Mouse (Mus musculus): ENCODE data around the gene Prox2. TPM values are rescaled to one million over a fixed set of nuclear protein-coding genes. Genes with fewer than 3 reads are reported as not detected.

Gene Prox2
- polyA plus RNA-seq, 1 experiment from 2014 or later: 2.9 TPM

- ATAC-seq (ENCODE audit: insufficient read depth, low FRiP score): no peak
- H3K9me3 ChIP-seq (replicated peaks; ENCODE audit: control insufficient read depth, low read length): no peaks in the 10 kb centered on the region
- peaks cover 25% of the 10 kb centered on the region for H3K36me3 ChIP-seq (ENCODE audit: control insufficient read depth, insufficient read depth, low read length)
- no peak overlapping the region for H3K4me3 ChIP-seq (replicated peaks; ENCODE audit: low read length)
- H3K9ac ChIP-seq (ENCODE audit: low read length): no peak overlapping the region
- H3K4me1 ChIP-seq (ENCODE audit: control insufficient read depth, insufficient read depth, low read length): no peaks in the 10 kb centered on the region
- no peaks in the 10 kb centered on the region for H3K27me3 ChIP-seq (ENCODE audit: control insufficient read depth, insufficient read depth, low read length)
- H3K27ac ChIP-seq (ENCODE audit: low read length): no peak overlapping the region
- no peak overlapping the region for H3K4me2 ChIP-seq (ENCODE audit: low read depth, low read length)
- WGBS: 87% methylated on average over 9 of the region's 9 CpGs
Observed at GRCm38 (mm10) chr12:85121806-85122459, 11.4 kb upstream of the Prox2 start.

- H3K27ac ChIP-seq (ENCODE audit: low read length): no peak overlapping the region
- H3K27me3 ChIP-seq (ENCODE audit: control insufficient read depth, insufficient read depth, low read length): no peaks in the 10 kb centered on the region
- H3K4me1 ChIP-seq (ENCODE audit: control insufficient read depth, insufficient read depth, low read length): peaks cover 25% of the 10 kb centered on the region
- no peak overlapping the region for H3K9ac ChIP-seq (ENCODE audit: low read length)
- no peak overlapping the region for H3K4me3 ChIP-seq (replicated peaks; ENCODE audit: low read length)
- peaks cover 4% of the 10 kb centered on the region for H3K36me3 ChIP-seq (ENCODE audit: control insufficient read depth, insufficient read depth, low read length)
- no peak for ATAC-seq (ENCODE audit: insufficient read depth, low FRiP score)
- H3K9me3 ChIP-seq (replicated peaks; ENCODE audit: control insufficient read depth, low read length): no peaks in the 10 kb centered on the region
- 67% methylated on average over 7 of the region's 7 CpGs for WGBS
- H3K4me2 ChIP-seq (ENCODE audit: low read depth, low read length): no peak overlapping the region
Observed at GRCm38 (mm10) chr12:85115678-85116077, 5.1 kb upstream of the Prox2 start.

- Histone ChIP-seq H3K4me2 (ENCODE audit: low read depth, low read length) (no peak overlapping the region), H3K9ac (ENCODE audit: low read length) (no peak overlapping the region), H3K27me3 (ENCODE audit: control insufficient read depth, insufficient read depth, low read length) (no peaks in the 10 kb centered on the region), H3K9me3 (replicated peaks; ENCODE audit: control insufficient read depth, low read length) (no peaks in the 10 kb centered on the region), H3K36me3 (ENCODE audit: control insufficient read depth, insufficient read depth, low read length) (no peaks in the 10 kb centered on the region; the same call in 1 of the 2 replicates), H3K4me1 (ENCODE audit: control insufficient read depth, insufficient read depth, low read length) (peaks cover 32% of the 10 kb centered on the region), H3K27ac (ENCODE audit: low read length) (no peak overlapping the region), H3K4me3 (replicated peaks; ENCODE audit: low read length) (no peak overlapping the region)
- WGBS: 93% methylated on average over 3 of the region's 3 CpGs
- ATAC-seq (ENCODE audit: insufficient read depth, low FRiP score): no peak
Observed at GRCm38 (mm10) chr12:85113917-85114316, 3.4 kb upstream of the Prox2 start.

GRCm38 (mm10) chr12:85113337-85113736, 2.8 kb upstream of the Prox2 start:
- H3K27ac ChIP-seq (ENCODE audit: low read length): no peak overlapping the region
- 85% methylated on average over 3 of the region's 3 CpGs for WGBS
- no peaks in the 10 kb centered on the region; the same call in 1 of the 2 replicates for H3K36me3 ChIP-seq (ENCODE audit: control insufficient read depth, insufficient read depth, low read length)
- ATAC-seq (ENCODE audit: insufficient read depth, low FRiP score): no peak
- H3K4me2 ChIP-seq (ENCODE audit: low read depth, low read length): no peak overlapping the region
- H3K9ac ChIP-seq (ENCODE audit: low read length): no peak overlapping the region
- no peaks in the 10 kb centered on the region for H3K9me3 ChIP-seq (replicated peaks; ENCODE audit: control insufficient read depth, low read length)
- H3K4me3 ChIP-seq (replicated peaks; ENCODE audit: low read length): no peak overlapping the region
- peaks cover 32% of the 10 kb centered on the region for H3K4me1 ChIP-seq (ENCODE audit: control insufficient read depth, insufficient read depth, low read length)
- no peaks in the 10 kb centered on the region for H3K27me3 ChIP-seq (ENCODE audit: control insufficient read depth, insufficient read depth, low read length)

- Histone ChIP-seq H3K9me3 (replicated peaks; ENCODE audit: control insufficient read depth, low read length) (no peaks in the 10 kb centered on the region), H3K4me1 (ENCODE audit: control insufficient read depth, insufficient read depth, low read length) (peaks cover 32% of the 10 kb centered on the region), H3K36me3 (ENCODE audit: control insufficient read depth, insufficient read depth, low read length) (no peaks in the 10 kb centered on the region), H3K4me3 (replicated peaks; ENCODE audit: low read length) (no peak overlapping the region; the same call in 1 of the 2 replicates), H3K27ac (ENCODE audit: low read length) (no peak overlapping the region), H3K9ac (ENCODE audit: low read length) (no peak overlapping the region), H3K27me3 (ENCODE audit: control insufficient read depth, insufficient read depth, low read length) (no peaks in the 10 kb centered on the region), H3K4me2 (ENCODE audit: low read depth, low read length) (peak overlapping the region; percentile 4; the same call in 1 of the 2 replicates)
- no peak for ATAC-seq (ENCODE audit: insufficient read depth, low FRiP score)
- WGBS: 76% methylated on average over 7 of the region's 7 CpGs
Observed at GRCm38 (mm10) chr12:85112550-85113251, 2.1 kb upstream of the Prox2 start.

GRCm38 (mm10) chr12:85110011-85110697, 405 bp downstream of the Prox2 start:
- no peaks in the 10 kb centered on the region for H3K36me3 ChIP-seq (ENCODE audit: control insufficient read depth, insufficient read depth, low read length)
- H3K4me2 ChIP-seq (ENCODE audit: low read depth, low read length): peak overlapping the region; percentile 84
- peaks cover 30% of the 10 kb centered on the region for H3K4me1 ChIP-seq (ENCODE audit: control insufficient read depth, insufficient read depth, low read length)
- H3K27ac ChIP-seq (ENCODE audit: low read length): peak overlapping the region; percentile 87
- peak; percentile 35 for ATAC-seq (ENCODE audit: insufficient read depth, low FRiP score)
- no peaks in the 10 kb centered on the region for H3K27me3 ChIP-seq (ENCODE audit: control insufficient read depth, insufficient read depth, low read length)
- peak overlapping the region; percentile 99 for H3K9ac ChIP-seq (ENCODE audit: low read length)
- no peaks in the 10 kb centered on the region for H3K9me3 ChIP-seq (replicated peaks; ENCODE audit: control insufficient read depth, low read length)
- H3K4me3 ChIP-seq (replicated peaks; ENCODE audit: low read length): peak overlapping the region; percentile 96
- 11% methylated on average over 18 of the region's 18 CpGs for WGBS

GRCm38 (mm10) chr12:85109426-85109825, 1.1 kb downstream of the Prox2 start:
- peak overlapping the region; percentile 87; the same call in 1 of the 2 replicates for H3K27ac ChIP-seq (ENCODE audit: low read length)
- H3K27me3 ChIP-seq (ENCODE audit: control insufficient read depth, insufficient read depth, low read length): no peaks in the 10 kb centered on the region
- H3K36me3 ChIP-seq (ENCODE audit: control insufficient read depth, insufficient read depth, low read length): no peaks in the 10 kb centered on the region
- H3K4me2 ChIP-seq (ENCODE audit: low read depth, low read length): peak overlapping the region; percentile 84
- 54% methylated on average over 4 of the region's 4 CpGs for WGBS
- no peak overlapping the region for H3K4me3 ChIP-seq (replicated peaks; ENCODE audit: low read length)
- ATAC-seq (ENCODE audit: insufficient read depth, low FRiP score): no peak
- H3K9me3 ChIP-seq (replicated peaks; ENCODE audit: control insufficient read depth, low read length): no peaks in the 10 kb centered on the region
- peaks cover 28% of the 10 kb centered on the region for H3K4me1 ChIP-seq (ENCODE audit: control insufficient read depth, insufficient read depth, low read length)
- H3K9ac ChIP-seq (ENCODE audit: low read length): no peak overlapping the region

GRCm38 (mm10) chr12:85108643-85109042, 1.9 kb downstream of the Prox2 start:
- Histone ChIP-seq H3K4me3 (replicated peaks; ENCODE audit: low read length) (no peak overlapping the region), H3K36me3 (ENCODE audit: control insufficient read depth, insufficient read depth, low read length) (no peaks in the 10 kb centered on the region), H3K9ac (ENCODE audit: low read length) (no peak overlapping the region), H3K27ac (ENCODE audit: low read length) (no peak overlapping the region), H3K9me3 (replicated peaks; ENCODE audit: control insufficient read depth, low read length) (no peaks in the 10 kb centered on the region), H3K27me3 (ENCODE audit: control insufficient read depth, insufficient read depth, low read length) (no peaks in the 10 kb centered on the region), H3K4me1 (ENCODE audit: control insufficient read depth, insufficient read depth, low read length) (peaks cover 28% of the 10 kb centered on the region), H3K4me2 (ENCODE audit: low read depth, low read length) (no peak overlapping the region)
- 66% methylated on average over 3 of the region's 3 CpGs for WGBS
- ATAC-seq (ENCODE audit: insufficient read depth, low FRiP score): no peak

GRCm38 (mm10) chr12:85106292-85106691, 4.3 kb downstream of the Prox2 start:
- Histone ChIP-seq H3K27me3 (ENCODE audit: control insufficient read depth, insufficient read depth, low read length) (no peaks in the 10 kb centered on the region), H3K9me3 (replicated peaks; ENCODE audit: control insufficient read depth, low read length) (no peaks in the 10 kb centered on the region), H3K27ac (ENCODE audit: low read length) (no peak overlapping the region), H3K36me3 (ENCODE audit: control insufficient read depth, insufficient read depth, low read length) (no peaks in the 10 kb centered on the region), H3K9ac (ENCODE audit: low read length) (no peak overlapping the region; the same call in 1 of the 2 replicates), H3K4me3 (replicated peaks; ENCODE audit: low read length) (no peak overlapping the region), H3K4me1 (ENCODE audit: control insufficient read depth, insufficient read depth, low read length) (peaks cover 7% of the 10 kb centered on the region), H3K4me2 (ENCODE audit: low read depth, low read length) (no peak overlapping the region)
- WGBS: 13% methylated on average over 8 of the region's 8 CpGs
- ATAC-seq (ENCODE audit: insufficient read depth, low FRiP score): no peak
